Comparison of ENCODE assay signal across 8 mouse cellular contexts in genomic region chr7:27356248-27356647, GRCm38 (mm10). TPM values are rescaled to one million over a fixed set of nuclear protein-coding genes. Genes with fewer than 3 reads are reported as not detected.
DNase-seq lines count a peak whose midpoint lies in the region; ATAC-seq lines count a peak whose summit lies in the region.

No protein-coding gene starts in this region.

- peaks cover 25% of the 10 kb centered on the region for H3K36me3 ChIP-seq in embryonic facial prominence, embryonic 10.5 days (replicated peaks)
- H3K36me3 ChIP-seq in heart, embryonic 16.5 days (ENCODE audit: control insufficient read depth, insufficient read depth): no peaks in the 10 kb centered on the region

- DNase-seq in spleen, adult 12 weeks (ENCODE audit: low spot score): peak; percentile 37
- DNase-seq in spleen, postnatal 14 days (ENCODE audit: low spot score in 2 of 2): no peak
- peak; percentile 49 for DNase-seq in embryonic facial prominence, embryonic 10.5 days (ENCODE audit: low spot score)
- DNase-seq in kidney, postnatal 14 days: peak; percentile 72
- DNase-seq in left cerebral cortex, adult 9 months (ENCODE audit: low spot score in 2 of 2): no peak
- DNase-seq in right cerebral cortex, adult 18-20 months: no peak

- H3K4me1 ChIP-seq in embryonic facial prominence, embryonic 10.5 days: peaks cover 39% of the 10 kb centered on the region
- peaks cover 17% of the 10 kb centered on the region for H3K4me1 ChIP-seq in heart, embryonic 16.5 days (ENCODE audit: control insufficient read depth, insufficient read depth, low read length)

- H3K4me2 ChIP-seq in heart, embryonic 16.5 days (ENCODE audit: low read depth, low read length): peak overlapping the region; percentile 91

- H3K4me3 ChIP-seq in embryonic facial prominence, embryonic 10.5 days: peak overlapping the region; percentile 81
- H3K4me3 ChIP-seq in heart, embryonic 16.5 days (ENCODE audit: low read length): peak overlapping the region; percentile 78

- peak; percentile 34 for ATAC-seq in heart, embryonic 16.5 days (replicated peaks; ENCODE audit: extremely low read depth, insufficient read depth, low FRiP score)
- peak; percentile 22 for ATAC-seq in megakaryocyte-erythroid progenitor cell, adult 5-6 weeks (replicated peaks; ENCODE audit: low FRiP score, low TSS enrichment, poor library complexity, severe bottlenecking)

- H3K27me3 ChIP-seq in embryonic facial prominence, embryonic 10.5 days (replicated peaks; ENCODE audit: low read depth, poor library complexity, severe bottlenecking): peaks cover 28% of the 10 kb centered on the region
- H3K27me3 ChIP-seq in heart, embryonic 16.5 days (ENCODE audit: control insufficient read depth, insufficient read depth, low read length): no peaks in the 10 kb centered on the region

- H3K9ac ChIP-seq in heart, embryonic 16.5 days (ENCODE audit: low read length): peak overlapping the region; percentile 68

- 2% methylated on average over 16 of the region's 16 CpGs for WGBS in embryonic facial prominence, embryonic 10.5 days
- under 1% methylated on average over 16 of the region's 16 CpGs for WGBS in heart, embryonic 16.5 days

- H3K9me3 ChIP-seq in embryonic facial prominence, embryonic 10.5 days: 0 out of 2 replicates have a peak, but pooled peaks cover 5% of the 10 kb centered on the region
- no peaks in the 10 kb centered on the region for H3K9me3 ChIP-seq in heart, embryonic 16.5 days (replicated peaks; ENCODE audit: control insufficient read depth, low read length)

- peak overlapping the region; percentile 81 for H3K27ac ChIP-seq in embryonic facial prominence, embryonic 10.5 days (replicated peaks)
- peak overlapping the region; percentile 75 for H3K27ac ChIP-seq in heart, embryonic 16.5 days (ENCODE audit: low read length)

RNA-seq across cellular contexts. Expression of gene Shkbp1, which starts 0.4 kb away (rescaled TPM):
- polyA plus RNA-seq in embryonic facial prominence, embryonic 10.5 days (2016; fragmentation: Nextera tagmentation; extraction: Ambion mirVana): 73.2 and 80.3 TPM in 2 replicates
- 22.3 and 24.1 TPM in 2 replicates for polyA plus RNA-seq in heart, embryonic 16.5 days (2015; fragmentation: Nextera tagmentation; extraction: Ambion mirVana)
- total RNA-seq in megakaryocyte-erythroid progenitor cell, adult 5-6 weeks (2014; fragmentation: Nextera tagmentation): 39.2 and 72.7 TPM in 2 replicates
- 20.6 and 35.1 TPM in 2 replicates for total RNA-seq in megakaryocyte-erythroid progenitor cell, adult 5-6 weeks (2017)

RNA-seq across cellular contexts. Expression of gene Gm20479, which starts 1.0 kb away (rescaled TPM):
- not detected in 2 replicates for polyA plus RNA-seq in embryonic facial prominence, embryonic 10.5 days (2016; fragmentation: Nextera tagmentation; extraction: Ambion mirVana)
- polyA plus RNA-seq in heart, embryonic 16.5 days (2015; fragmentation: Nextera tagmentation; extraction: Ambion mirVana): 0.46 TPM in 1 of 2 replicates, not detected in the other
- not detected in 2 replicates for total RNA-seq in megakaryocyte-erythroid progenitor cell, adult 5-6 weeks (2014; fragmentation: Nextera tagmentation)
- total RNA-seq in megakaryocyte-erythroid progenitor cell, adult 5-6 weeks (2017): not detected in 2 replicates

RNA-seq across cellular contexts. Expression of gene Ltbp4, which starts 18.8 kb away (rescaled TPM):
- 7.1 and 8.8 TPM in 2 replicates for polyA plus RNA-seq in embryonic facial prominence, embryonic 10.5 days (2016; fragmentation: Nextera tagmentation; extraction: Ambion mirVana)
- 63.5 and 86.0 TPM in 2 replicates for polyA plus RNA-seq in heart, embryonic 16.5 days (2015; fragmentation: Nextera tagmentation; extraction: Ambion mirVana)
- 0.39 TPM in 1 of 2 replicates, not detected in the other for total RNA-seq in megakaryocyte-erythroid progenitor cell, adult 5-6 weeks (2014; fragmentation: Nextera tagmentation)
- total RNA-seq in megakaryocyte-erythroid progenitor cell, adult 5-6 weeks (2017): 0.05 and 1.4 TPM in 2 replicates

Comparison
In these comparisons a context has a peak if more than half of its experiments do, and no peak if none do; other contexts are left out.
1. DNase-seq: peak in spleen, adult 12 weeks (single experiment), embryonic facial prominence, embryonic 10.5 days (single experiment) and kidney, postnatal 14 days (single experiment); none in spleen, postnatal 14 days (0 of 2), left cerebral cortex, adult 9 months (0 of 2) and right cerebral cortex, adult 18-20 months (single experiment).